22 mouse cellular contexts compared by ENCODE assay signal in genomic region chr7:144506807-144507206, GRCm38 (mm10).
"Had no signal": no experiment of that assay in that cellular context is flagged by ENCODE, and none has a peak within 500 bp of the region (broad histone marks: within the 10 kb centered on the region; RNA-seq: fewer than 3 reads in every experiment).

No protein-coding gene starts in this region.

- ATAC-seq: midbrain, embryonic 13.5 days; midbrain, embryonic 16.5 days had no signal

- DNase-seq: kidney, adult 11 months; kidney, adult 8-10 months; kidney, postnatal 10 days; kidney, postnatal 36 days; layer of hippocampus, postnatal 36 days; lung, adult 18-20 months; lung, postnatal 10 days; retina, postnatal 1 day; right cerebral cortex, postnatal 25 days; spleen, adult 18-20 months; thymus, postnatal 25 days had no signal

- H3K4me3 ChIP-seq: kidney, embryonic 15.5 days; left cerebral cortex, adult 2 months; lung, embryonic 15.5 days; midbrain, embryonic 10.5 days; midbrain, embryonic 13.5 days; myocyte; neural tube, embryonic 13.5 days; stomach, embryonic 15.5 days had no signal

- H3K4me2 ChIP-seq: kidney, embryonic 15.5 days; lung, embryonic 15.5 days; midbrain, embryonic 13.5 days; neural tube, embryonic 13.5 days; stomach, embryonic 15.5 days had no signal

- H3K27ac ChIP-seq: kidney, embryonic 15.5 days; left cerebral cortex, adult 2 months; liver, embryonic 14.5 days; lung, embryonic 15.5 days; macrophage; midbrain, embryonic 10.5 days; midbrain, embryonic 13.5 days; neural tube, embryonic 13.5 days; stomach, embryonic 15.5 days had no signal

- H3K9me3 ChIP-seq: kidney, embryonic 15.5 days; lung, embryonic 15.5 days; midbrain, embryonic 10.5 days; midbrain, embryonic 13.5 days; neural tube, embryonic 13.5 days; stomach, embryonic 15.5 days had no signal

- H3K9ac ChIP-seq: kidney, embryonic 15.5 days; liver, embryonic 14.5 days; lung, embryonic 15.5 days; midbrain, embryonic 13.5 days; neural tube, embryonic 13.5 days; stomach, embryonic 15.5 days had no signal

- H3K4me1 ChIP-seq: kidney, embryonic 15.5 days; lung, embryonic 15.5 days; midbrain, embryonic 10.5 days; midbrain, embryonic 13.5 days; neural tube, embryonic 13.5 days; stomach, embryonic 15.5 days had no signal

- H3K27me3 ChIP-seq: kidney, embryonic 15.5 days; lung, embryonic 15.5 days; midbrain, embryonic 13.5 days; neural tube, embryonic 13.5 days; stomach, embryonic 15.5 days had no signal
